8 mouse cellular contexts compared by ENCODE assay signal in genomic region chr13:23622861-23623450, GRCm38 (mm10). TPM values are rescaled to one million over a fixed set of nuclear protein-coding genes. Genes with fewer than 3 reads are reported as not detected.
DNase-seq lines count a peak whose midpoint lies in the region; ATAC-seq and TF ChIP-seq lines count a peak whose summit lies in the region.

No protein-coding gene starts in this region.

- peak; percentile 8 for DNase-seq in gastrocnemius, postnatal 10 days
- no peak for DNase-seq in gastrocnemius, postnatal 25 days
- peak; percentile 41 for DNase-seq in forebrain, embryonic 14.5 days (ENCODE audit: low spot score)
- DNase-seq in lung, postnatal 25 days (ENCODE audit: low spot score): peak; percentile 35
- no peak for DNase-seq in layer of hippocampus, adult 9-10 months (ENCODE audit: low spot score)

- peak overlapping the region; percentile 62 for H3K27ac ChIP-seq in bone marrow macrophage, adult 2 months (ENCODE audit: insufficient read depth, low read depth, low read length)
- peak overlapping the region; percentile 81 for H3K27ac ChIP-seq in forebrain, embryonic 14.5 days (ENCODE audit: low read depth, low read length)
- H3K27ac ChIP-seq in intestine, postnatal 0 days (ENCODE audit: low read depth, low read length): peak overlapping the region; percentile 96; the same call in 1 of the 2 replicates

- TF ChIP-seq POLR2A in bone marrow macrophage, adult 2 months (IDR thresholded peaks at IDR 0.05; ENCODE audit: borderline replicate concordance, low read depth, low read length): no peak

- H3K36me3 ChIP-seq in forebrain, embryonic 14.5 days (ENCODE audit: control insufficient read depth, insufficient read depth, low read length): no peaks in the 10 kb centered on the region
- no peaks in the 10 kb centered on the region for H3K36me3 ChIP-seq in intestine, postnatal 0 days (ENCODE audit: control insufficient read depth, insufficient read depth)

- ATAC-seq in forebrain, embryonic 14.5 days: no peak
- no peak for ATAC-seq in intestine, postnatal 0 days
- ATAC-seq in monocyte, adult 5-6 weeks (replicated peaks; ENCODE audit: insufficient number of reproducible peaks, low FRiP score, low TSS enrichment, poor library complexity, severe bottlenecking): no peak

- peak overlapping the region; percentile 98 for H3K4me2 ChIP-seq in forebrain, embryonic 14.5 days (ENCODE audit: low read length)
- peak overlapping the region; percentile 95 for H3K4me2 ChIP-seq in intestine, postnatal 0 days (replicated peaks; ENCODE audit: low read depth)

- H3K4me1 ChIP-seq in bone marrow macrophage, adult 2 months (ENCODE audit: control insufficient read depth, insufficient read depth, low read length): peaks cover 12% of the 10 kb centered on the region
- peaks cover 10% of the 10 kb centered on the region for H3K4me1 ChIP-seq in forebrain, embryonic 14.5 days (ENCODE audit: control insufficient read depth, insufficient read depth, low read length)
- 0 out of 2 replicates have a peak, but pooled peaks cover 3% of the 10 kb centered on the region for H3K4me1 ChIP-seq in intestine, postnatal 0 days (replicated peaks; ENCODE audit: control insufficient read depth, insufficient read depth, low read length)

- 26% methylated on average over 7 of the region's 7 CpGs for WGBS in forebrain, embryonic 14.5 days
- 25% methylated on average over 7 of the region's 7 CpGs for WGBS in intestine, postnatal 0 days

- TF ChIP-seq CTCF in bone marrow macrophage, adult 2 months (IDR thresholded peaks at IDR 0.05; ENCODE audit: low read depth, low read length): no peak
- no peak for TF ChIP-seq CTCF in intestine, postnatal 0 days (IDR thresholded peaks at IDR 0.05; ENCODE audit: low read depth)

- no peaks in the 10 kb centered on the region for H3K27me3 ChIP-seq in forebrain, embryonic 14.5 days (replicated peaks; ENCODE audit: control insufficient read depth, insufficient read depth, low read length)
- no peaks in the 10 kb centered on the region for H3K27me3 ChIP-seq in intestine, postnatal 0 days (replicated peaks; ENCODE audit: control insufficient read depth, insufficient read depth, low read length)

- H3K9ac ChIP-seq in forebrain, embryonic 14.5 days (ENCODE audit: low read length): peak overlapping the region; percentile 91
- peak overlapping the region; percentile 53; the same call in 1 of the 2 replicates for H3K9ac ChIP-seq in intestine, postnatal 0 days (ENCODE audit: low read depth, low read length)

- H3K9me3 ChIP-seq in forebrain, embryonic 14.5 days (replicated peaks; ENCODE audit: control insufficient read depth, low read length): no peaks in the 10 kb centered on the region
- no peaks in the 10 kb centered on the region for H3K9me3 ChIP-seq in intestine, postnatal 0 days (ENCODE audit: control insufficient read depth)

- peak overlapping the region; percentile 41 for H3K4me3 ChIP-seq in bone marrow macrophage, adult 2 months (ENCODE audit: insufficient read depth, low read length)
- peak overlapping the region; percentile 60 for H3K4me3 ChIP-seq in forebrain, embryonic 14.5 days (ENCODE audit: low read depth, low read length)
- peak overlapping the region; percentile 69 for H3K4me3 ChIP-seq in intestine, postnatal 0 days (ENCODE audit: low read depth, low read length)

RNA-seq across cellular contexts. Expression of gene Hist1h1e, which starts 0.6 kb away (rescaled TPM):
- total RNA-seq in gastrocnemius, postnatal 10 days (2021): 100 to 1,000 TPM; 182 to 186 TPM
- 10 to 100 TPM; 40.0 to 45.3 TPM for total RNA-seq in gastrocnemius, postnatal 25 days (2021)
- 2.6 TPM in 2 replicates for polyA plus RNA-seq in bone marrow macrophage, adult 2 months (2012; ENCODE audit: insufficient read depth, insufficient read length, missing spikeins)
- 12.2 and 17.8 TPM in 2 replicates for polyA plus RNA-seq in forebrain, embryonic 14.5 days (2014; fragmentation: Nextera tagmentation; extraction: Ambion mirVana)
- polyA plus RNA-seq in intestine, postnatal 0 days (2015; fragmentation: Nextera tagmentation; extraction: Ambion mirVana): 6.8 and 6.9 TPM in 2 replicates
- total RNA-seq in monocyte, adult 5-6 weeks (2017): 81.6 to 216 TPM (median 97.2 TPM) in 3 replicates

RNA-seq across cellular contexts. Expression of gene Hist1h2be, which starts 2.0 kb away (rescaled TPM):
- 10 to 100 TPM; 36.6 to 38.0 TPM for total RNA-seq in gastrocnemius, postnatal 10 days (2021)
- 10 to 100 TPM; 18.0 to 18.2 TPM for total RNA-seq in gastrocnemius, postnatal 25 days (2021)
- 0.86 and 2.1 TPM in 2 replicates for polyA plus RNA-seq in bone marrow macrophage, adult 2 months (2012; ENCODE audit: insufficient read depth, insufficient read length, missing spikeins)
- 1.2 and 1.8 TPM in 2 replicates for polyA plus RNA-seq in forebrain, embryonic 14.5 days (2014; fragmentation: Nextera tagmentation; extraction: Ambion mirVana)
- polyA plus RNA-seq in intestine, postnatal 0 days (2015; fragmentation: Nextera tagmentation; extraction: Ambion mirVana): 0.30 and 0.46 TPM in 2 replicates
- 13.1 to 35.9 TPM (median 14.5 TPM) in 3 replicates for total RNA-seq in monocyte, adult 5-6 weeks (2017)

RNA-seq across cellular contexts. Expression of gene Hist1h4d, which starts 41.6 kb away (rescaled TPM):
- 100 to 1,000 TPM; 165 to 171 TPM for total RNA-seq in gastrocnemius, postnatal 10 days (2021)
- total RNA-seq in gastrocnemius, postnatal 25 days (2021): 10 to 100 TPM; 35.7 to 38.0 TPM
- polyA plus RNA-seq in bone marrow macrophage, adult 2 months (2012; ENCODE audit: insufficient read depth, insufficient read length, missing spikeins): 1.6 and 2.5 TPM in 2 replicates
- polyA plus RNA-seq in forebrain, embryonic 14.5 days (2014; fragmentation: Nextera tagmentation; extraction: Ambion mirVana): 61.0 and 106 TPM in 2 replicates
- 34.7 and 35.3 TPM in 2 replicates for polyA plus RNA-seq in intestine, postnatal 0 days (2015; fragmentation: Nextera tagmentation; extraction: Ambion mirVana)
- total RNA-seq in monocyte, adult 5-6 weeks (2017): 78.9 to 170 TPM (median 90.0 TPM) in 3 replicates

RNA-seq across cellular contexts. Expression of gene Hist1h3d, which starts 47.4 kb away (rescaled TPM):
- 10 to 100 TPM; 25.8 to 30.6 TPM for total RNA-seq in gastrocnemius, postnatal 10 days (2021)
- total RNA-seq in gastrocnemius, postnatal 25 days (2021): 1 to 10 TPM; 3.4 to 3.8 TPM
- polyA plus RNA-seq in bone marrow macrophage, adult 2 months (2012; ENCODE audit: insufficient read depth, insufficient read length, missing spikeins): 2.3 and 3.2 TPM in 2 replicates
- 5.8 and 5.9 TPM in 2 replicates for polyA plus RNA-seq in forebrain, embryonic 14.5 days (2014; fragmentation: Nextera tagmentation; extraction: Ambion mirVana)
- polyA plus RNA-seq in intestine, postnatal 0 days (2015; fragmentation: Nextera tagmentation; extraction: Ambion mirVana): 1.6 and 2.3 TPM in 2 replicates
- 1.5 to 3.3 TPM (median 2.1 TPM) in 3 replicates for total RNA-seq in monocyte, adult 5-6 weeks (2017)

RNA-seq across cellular contexts. Expression of gene Hist1h2ad, which starts 48.8 kb away (rescaled TPM):
- 10 to 100 TPM; 16.0 to 20.6 TPM for total RNA-seq in gastrocnemius, postnatal 10 days (2021)
- total RNA-seq in gastrocnemius, postnatal 25 days (2021): 1 to 10 TPM; 1.5 to 5.5 TPM
- polyA plus RNA-seq in bone marrow macrophage, adult 2 months (2012; ENCODE audit: insufficient read depth, insufficient read length, missing spikeins): not detected in 2 replicates
- 2.2 and 3.2 TPM in 2 replicates for polyA plus RNA-seq in forebrain, embryonic 14.5 days (2014; fragmentation: Nextera tagmentation; extraction: Ambion mirVana)
- polyA plus RNA-seq in intestine, postnatal 0 days (2015; fragmentation: Nextera tagmentation; extraction: Ambion mirVana): 0.97 and 1.3 TPM in 2 replicates
- total RNA-seq in monocyte, adult 5-6 weeks (2017): 1.5 to 92.8 TPM (median 16.7 TPM) in 3 replicates

Comparison
In these comparisons a context has a peak if more than half of its experiments do, and no peak if none do; other contexts are left out.
1. DNase-seq: peak in gastrocnemius, postnatal 10 days (single experiment), forebrain, embryonic 14.5 days (single experiment) and lung, postnatal 25 days (single experiment); none in gastrocnemius, postnatal 25 days (single experiment) and layer of hippocampus, adult 9-10 months (single experiment).
2. Peak in every context shown above with its lines, with median percentiles within 50 percentile points of each other: H3K27ac ChIP-seq and H3K4me3 ChIP-seq.